Mouse (Mus musculus): Measurements from ENCODE around the gene Cmah. TPM values are rescaled to one million over a fixed set of nuclear protein-coding genes. Genes with fewer than 3 reads are reported as not detected.

Gene Cmah
- polyA plus RNA-seq, 2 experiments from 2014 or later, result 44.0 to 44.5 TPM

- no peak for ATAC-seq
Observed at GRCm38 (mm10) chr13:24418814-24419213, 91.6 kb downstream of the Cmah start.

GRCm38 (mm10) chr13:24419560-24420250 lies 92.5 kb downstream of the Cmah start:
- peak; percentile 15 for ATAC-seq

GRCm38 (mm10) chr13:24421987-24422386 lies 94.8 kb downstream of the Cmah start:
- no peak for ATAC-seq

- no peak for ATAC-seq
Observed at GRCm38 (mm10) chr13:24430215-24430614, 103.0 kb downstream of the Cmah start.

- ATAC-seq, result no peak
Observed at GRCm38 (mm10) chr13:24431593-24431992, 104.4 kb downstream of the Cmah start.

- ATAC-seq, result no peak
Observed at GRCm38 (mm10) chr13:24442272-24442671, 115.1 kb downstream of the Cmah start.

GRCm38 (mm10) chr13:24443763-24444347 lies 116.7 kb downstream of the Cmah start:
- ATAC-seq, result no peak

GRCm38 (mm10) chr13:24444709-24445108 lies 117.5 kb downstream of the Cmah start:
- ATAC-seq, result no peak

- no peak for ATAC-seq
Observed at GRCm38 (mm10) chr13:24445166-24445565, 118.0 kb downstream of the Cmah start.

GRCm38 (mm10) chr13:24446081-24446480 lies 118.9 kb downstream of the Cmah start:
- ATAC-seq, result no peak

GRCm38 (mm10) chr13:24447043-24447442 lies 119.8 kb downstream of the Cmah start:
- ATAC-seq, result no peak

- no peak for ATAC-seq
Observed at GRCm38 (mm10) chr13:24448578-24448977, 121.4 kb downstream of the Cmah start.

GRCm38 (mm10) chr13:24451455-24451854 lies 124.3 kb downstream of the Cmah start:
- no peak for ATAC-seq

- no peak for ATAC-seq
Observed at GRCm38 (mm10) chr13:24453737-24454136, 126.5 kb downstream of the Cmah start.

GRCm38 (mm10) chr13:24456385-24456784 lies 129.2 kb downstream of the Cmah start:
- no peak for ATAC-seq

GRCm38 (mm10) chr13:24460517-24460916 lies 133.3 kb downstream of the Cmah start:
- no peak for ATAC-seq

- ATAC-seq, result no peak
Observed at GRCm38 (mm10) chr13:24463767-24464166, 136.6 kb downstream of the Cmah start.

- no peak for ATAC-seq
Observed at GRCm38 (mm10) chr13:24466027-24466426, 138.8 kb downstream of the Cmah start.

GRCm38 (mm10) chr13:24467806-24468205 lies 140.6 kb downstream of the Cmah start:
- ATAC-seq, result peak; percentile 84

GRCm38 (mm10) chr13:24477564-24477963 lies 150.4 kb downstream of the Cmah start:
- no peak for ATAC-seq

- no peak for ATAC-seq
Observed at GRCm38 (mm10) chr13:24479516-24479915, 152.3 kb downstream of the Cmah start.

GRCm38 (mm10) chr13:24480824-24481223 lies 153.6 kb downstream of the Cmah start:
- no peak for ATAC-seq

- ATAC-seq, result peak; percentile 74
Observed at GRCm38 (mm10) chr13:24481615-24482295, 154.6 kb downstream of the Cmah start.

- no peak for ATAC-seq
Observed at GRCm38 (mm10) chr13:24483691-24484090, 156.5 kb downstream of the Cmah start.
